Mouse (Mus musculus): ENCODE measurements around the gene Peli1. TPM values are rescaled to one million over a fixed set of nuclear protein-coding genes. Genes with fewer than 3 reads are reported as not detected.

Gene Peli1
- polyA plus RNA-seq, 1 experiment from 2014 or later = 23.8 TPM

DNA sequence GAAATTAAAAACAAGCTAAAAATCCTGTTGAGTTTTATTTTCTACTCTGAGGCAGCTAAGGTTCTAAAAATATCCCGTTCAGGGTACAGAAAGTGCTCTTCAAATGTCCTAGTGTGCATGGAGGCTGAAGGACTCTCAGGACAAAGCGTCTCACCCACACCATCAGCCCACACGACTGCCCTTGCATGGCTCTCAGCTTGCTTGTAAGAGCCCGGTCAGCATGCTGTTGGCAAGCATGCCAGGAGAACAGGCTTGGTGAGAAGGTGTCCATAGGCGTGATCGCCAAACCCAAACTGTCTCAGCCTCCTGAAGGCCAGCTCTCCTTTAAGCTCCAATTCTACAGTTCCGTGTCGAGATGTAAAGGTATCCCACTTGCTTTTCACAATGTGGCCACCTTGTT, 29.7 kb upstream of the Peli1 start:
- no peaks in the 10 kb centered on the region for H3K27me3 ChIP-seq (ENCODE audit: control insufficient read depth, insufficient read depth, low read length)
- ATAC-seq (ENCODE audit: low FRiP score, low TSS enrichment) = no peak
- H3K4me3 ChIP-seq (ENCODE audit: low read depth, low read length) = no peak overlapping the region
- no peaks in the 10 kb centered on the region for H3K4me1 ChIP-seq (replicated peaks; ENCODE audit: control insufficient read depth, insufficient read depth)
- H3K36me3 ChIP-seq (ENCODE audit: control insufficient read depth, insufficient read depth, low read length) = no peaks in the 10 kb centered on the region
- no peak overlapping the region for H3K27ac ChIP-seq (replicated peaks)
- H3K9ac ChIP-seq (ENCODE audit: low read length) = no peak overlapping the region
- 76% methylated on average over 8 of the region's 8 CpGs for WGBS
- no peak for DNase-seq (ENCODE audit: low spot score)
- H3K9me3 ChIP-seq (ENCODE audit: control insufficient read depth, low read length) = no peaks in the 10 kb centered on the region
- no peak for TF ChIP-seq EP300 (optimal IDR thresholded peaks at IDR 0.05)
- TF ChIP-seq CTCF (IDR thresholded peaks at IDR 0.05; ENCODE audit: low read depth) = no peak
- no peak overlapping the region for H3K4me2 ChIP-seq (replicated peaks; ENCODE audit: low read depth)

DNA sequence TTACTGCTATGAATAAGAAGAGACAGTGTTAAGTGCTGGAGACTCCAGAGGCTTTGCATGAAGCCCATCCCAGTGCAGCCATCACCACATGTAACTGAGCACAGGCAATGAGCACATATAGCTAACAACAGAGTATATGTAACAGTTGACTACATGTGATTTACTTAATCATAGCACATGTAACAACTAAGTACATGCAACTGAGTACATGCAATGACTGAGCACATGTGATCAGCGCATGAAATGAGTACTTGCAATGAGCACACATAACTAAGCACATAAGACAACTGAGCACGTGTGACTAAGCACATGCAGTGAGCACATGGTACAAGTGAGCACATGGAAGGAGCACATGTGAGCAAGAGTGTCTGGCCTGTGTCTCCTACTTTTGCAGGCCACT, 29.0 kb upstream of the Peli1 start:
- no peak for TF ChIP-seq CTCF (IDR thresholded peaks at IDR 0.05; ENCODE audit: low read depth)
- no peak for TF ChIP-seq EP300 (optimal IDR thresholded peaks at IDR 0.05)
- no peaks in the 10 kb centered on the region for H3K4me1 ChIP-seq (replicated peaks; ENCODE audit: control insufficient read depth, insufficient read depth)
- no peak overlapping the region for H3K9ac ChIP-seq (ENCODE audit: low read length)
- no peak overlapping the region for H3K4me2 ChIP-seq (replicated peaks; ENCODE audit: low read depth)
- DNase-seq (ENCODE audit: low spot score) (no peak), ATAC-seq (ENCODE audit: low FRiP score, low TSS enrichment) (peak; percentile 30; the same call in 1 of the 2 replicates)
- 96% methylated on average over 2 of the region's 2 CpGs for WGBS
- no peak overlapping the region for H3K4me3 ChIP-seq (ENCODE audit: low read depth, low read length)
- no peaks in the 10 kb centered on the region for H3K9me3 ChIP-seq (ENCODE audit: control insufficient read depth, low read length)
- H3K27ac ChIP-seq (replicated peaks) = no peak overlapping the region
- H3K27me3 ChIP-seq (ENCODE audit: control insufficient read depth, insufficient read depth, low read length) = no peaks in the 10 kb centered on the region
- no peaks in the 10 kb centered on the region for H3K36me3 ChIP-seq (ENCODE audit: control insufficient read depth, insufficient read depth, low read length)

- TF ChIP-seq CTCF (IDR thresholded peaks at IDR 0.05; ENCODE audit: low read depth) = no peak
- Histone ChIP-seq H3K4me1 (replicated peaks; ENCODE audit: control insufficient read depth, insufficient read depth) (no peaks in the 10 kb centered on the region), H3K27ac (replicated peaks) (no peak overlapping the region), H3K9me3 (ENCODE audit: control insufficient read depth, low read length) (no peaks in the 10 kb centered on the region), H3K27me3 (ENCODE audit: control insufficient read depth, insufficient read depth, low read length) (no peaks in the 10 kb centered on the region), H3K36me3 (ENCODE audit: control insufficient read depth, insufficient read depth, low read length) (no peaks in the 10 kb centered on the region), H3K4me3 (ENCODE audit: low read depth, low read length) (no peak overlapping the region), H3K4me2 (replicated peaks; ENCODE audit: low read depth) (no peak overlapping the region), H3K9ac (ENCODE audit: low read length) (no peak overlapping the region)
- DNase-seq (ENCODE audit: low spot score) (no peak), ATAC-seq (ENCODE audit: low FRiP score, low TSS enrichment) (no peak)
- 91% methylated on average over 3 of the region's 3 CpGs for WGBS
These were observed 27.8 kb upstream of the Peli1 start for GRCm38 (mm10) chr11:21063271-21063670.

DNA sequence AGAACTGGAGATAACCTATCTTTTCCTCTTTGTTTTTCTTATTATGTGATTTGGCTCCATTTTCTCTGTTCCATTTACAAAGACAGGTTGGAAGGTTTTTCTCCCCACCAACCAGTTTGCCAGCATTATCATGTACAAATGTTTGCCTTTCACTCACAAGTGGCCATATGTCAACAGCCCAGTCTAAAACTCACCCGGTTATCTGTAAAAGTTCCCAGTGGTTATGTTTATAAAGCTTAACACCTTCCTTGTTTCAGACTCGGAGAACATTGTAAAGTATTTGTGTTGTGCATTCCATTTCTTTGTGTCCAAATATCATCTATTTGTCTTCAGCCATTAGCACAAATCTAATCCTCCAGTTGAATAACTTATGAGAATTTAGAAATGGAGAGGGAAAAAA, 11.7 kb upstream of the Peli1 start:
- Histone ChIP-seq H3K27me3 (ENCODE audit: control insufficient read depth, insufficient read depth, low read length) (no peaks in the 10 kb centered on the region), H3K9me3 (ENCODE audit: control insufficient read depth, low read length) (no peaks in the 10 kb centered on the region), H3K36me3 (ENCODE audit: control insufficient read depth, insufficient read depth, low read length) (no peaks in the 10 kb centered on the region), H3K4me2 (replicated peaks; ENCODE audit: low read depth) (no peak overlapping the region), H3K27ac (replicated peaks) (no peak overlapping the region), H3K9ac (ENCODE audit: low read length) (no peak overlapping the region), H3K4me3 (ENCODE audit: low read depth, low read length) (no peak overlapping the region), H3K4me1 (replicated peaks; ENCODE audit: control insufficient read depth, insufficient read depth) (no peaks in the 10 kb centered on the region)
- DNase-seq (ENCODE audit: low spot score) (peak; percentile 36), ATAC-seq (ENCODE audit: low FRiP score, low TSS enrichment) (peak; percentile 87)
- TF ChIP-seq EP300 (optimal IDR thresholded peaks at IDR 0.05) (no peak), CTCF (IDR thresholded peaks at IDR 0.05; ENCODE audit: low read depth) (no peak)
- 19% methylated on average over 2 of the region's 2 CpGs for WGBS

DNA sequence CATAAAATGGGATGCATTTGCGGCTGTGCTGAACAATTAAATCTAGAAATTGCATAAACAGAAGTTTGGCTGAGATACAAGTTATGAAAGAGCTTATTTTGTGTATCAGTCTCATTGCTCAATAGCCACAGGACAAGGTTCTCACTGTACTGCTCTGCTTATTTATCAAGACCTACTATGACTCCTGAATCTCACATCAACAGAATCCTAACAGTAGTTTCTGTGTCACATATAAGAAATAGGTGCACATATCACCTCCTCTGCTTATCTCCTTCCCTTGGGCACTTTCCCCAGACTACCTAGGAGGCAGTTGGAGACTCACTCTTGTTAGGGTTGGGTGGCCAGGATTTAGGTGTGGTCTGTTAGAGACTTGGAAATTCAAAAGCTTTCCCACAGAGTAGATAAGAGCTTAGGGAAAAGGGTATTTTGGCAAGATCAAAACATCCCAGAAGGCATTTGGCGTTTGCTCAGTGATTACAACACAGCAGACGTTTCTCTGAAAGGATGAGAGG, 11.2 kb upstream of the Peli1 start:
- Histone ChIP-seq H3K4me3 (ENCODE audit: low read depth, low read length) (no peak overlapping the region), H3K36me3 (ENCODE audit: control insufficient read depth, insufficient read depth, low read length) (no peaks in the 10 kb centered on the region), H3K27me3 (ENCODE audit: control insufficient read depth, insufficient read depth, low read length) (no peaks in the 10 kb centered on the region), H3K4me2 (replicated peaks; ENCODE audit: low read depth) (no peak overlapping the region), H3K27ac (replicated peaks) (no peak overlapping the region), H3K4me1 (replicated peaks; ENCODE audit: control insufficient read depth, insufficient read depth) (no peaks in the 10 kb centered on the region), H3K9ac (ENCODE audit: low read length) (no peak overlapping the region), H3K9me3 (ENCODE audit: control insufficient read depth, low read length) (no peaks in the 10 kb centered on the region)
- no peak for DNase-seq (ENCODE audit: low spot score)
- peak; percentile 74 for ATAC-seq (ENCODE audit: low FRiP score, low TSS enrichment)
- WGBS = 24% methylated on average over 3 of the region's 3 CpGs
- no peak for TF ChIP-seq EP300 (optimal IDR thresholded peaks at IDR 0.05)
- no peak for TF ChIP-seq CTCF (IDR thresholded peaks at IDR 0.05; ENCODE audit: low read depth)

DNA sequence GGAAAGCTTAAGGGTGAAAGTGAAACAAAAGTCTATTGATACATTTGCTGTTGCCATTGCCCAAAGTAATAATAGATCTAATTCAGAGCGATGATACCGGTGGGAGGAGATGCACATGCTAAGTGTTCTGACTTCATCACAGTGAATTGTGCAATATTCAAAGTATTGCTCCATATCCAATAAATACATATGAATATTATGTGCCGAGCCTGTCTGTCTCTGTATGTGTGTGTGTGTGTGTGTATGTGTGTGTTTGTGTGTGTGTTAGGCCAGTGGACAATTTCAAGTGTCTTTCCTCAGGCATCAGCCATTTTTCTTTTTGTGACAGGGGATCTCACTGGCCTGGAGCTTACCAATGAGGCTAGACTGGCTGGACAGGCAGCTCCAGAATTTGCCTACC, 9.9 kb upstream of the Peli1 start:
- no peak overlapping the region for H3K27ac ChIP-seq (replicated peaks)
- no peak overlapping the region for H3K4me2 ChIP-seq (replicated peaks; ENCODE audit: low read depth)
- no peaks in the 10 kb centered on the region for H3K4me1 ChIP-seq (replicated peaks; ENCODE audit: control insufficient read depth, insufficient read depth)
- no peak for TF ChIP-seq EP300 (optimal IDR thresholded peaks at IDR 0.05)
- no peak for TF ChIP-seq CTCF (IDR thresholded peaks at IDR 0.05; ENCODE audit: low read depth)
- no peaks in the 10 kb centered on the region for H3K27me3 ChIP-seq (ENCODE audit: control insufficient read depth, insufficient read depth, low read length)
- ATAC-seq (ENCODE audit: low FRiP score, low TSS enrichment) = no peak
- no peaks in the 10 kb centered on the region for H3K9me3 ChIP-seq (ENCODE audit: control insufficient read depth, low read length)
- WGBS = 70% methylated on average over 3 of the region's 3 CpGs
- H3K4me3 ChIP-seq (ENCODE audit: low read depth, low read length) = no peak overlapping the region
- H3K9ac ChIP-seq (ENCODE audit: low read length) = no peak overlapping the region
- no peak for DNase-seq (ENCODE audit: low spot score)
- no peaks in the 10 kb centered on the region for H3K36me3 ChIP-seq (ENCODE audit: control insufficient read depth, insufficient read depth, low read length)

Data from stomach, postnatal 0 days (tissue).